Mouse (Mus musculus) limb, embryonic 11.5 days (tissue): ENCODE data around the gene Pnrc1. TPM values are rescaled to one million over a fixed set of nuclear protein-coding genes. Genes with fewer than 3 reads are reported as not detected.

Experiments used
- ATAC-seq: fragments of 200-750 bp; cut with Nextera tagmentation; 2 replicates; pipeline ENCODE4 v1.8.0; 2017; ENCODE audit warnings: low read depth; ENCODE audit not compliant: insufficient number of reproducible peaks, low FRiP score, low TSS enrichment
- DNase-seq: peaks from one replicate; pipeline ENCODE4 v3.0.0-alpha.2; 2015; ENCODE audit warnings: low spot score
- H3K27ac ChIP-seq: fragments of 300-500 bp; sonication (generic); replicated peaks from 2 replicates; pipeline ENCODE4 v1.5.1; 2014; ENCODE audit warnings: low read depth, mild to moderate bottlenecking, low read length
- H3K27me3 ChIP-seq: fragments of 300-500 bp; sonication (generic); 2 replicates; pipeline ENCODE4 v1.6.1; 2014; ENCODE audit warnings: mild to moderate bottlenecking, low read length, mixed read lengths; ENCODE audit not compliant: control insufficient read depth, insufficient read depth
- H3K36me3 ChIP-seq: fragments of 300-500 bp; sonication (generic); 2 replicates; pipeline ENCODE4 v1.6.1; 2014; ENCODE audit warnings: mild to moderate bottlenecking, low read length, moderate library complexity, mixed read lengths; ENCODE audit not compliant: control insufficient read depth, insufficient read depth
- H3K4me1 ChIP-seq: fragments of 300-500 bp; sonication (generic); 2 replicates; pipeline ENCODE4 v1.6.1; 2014; ENCODE audit warnings: low read length, mixed read lengths; ENCODE audit not compliant: control insufficient read depth, insufficient read depth
- H3K4me2 ChIP-seq: fragments of 300-500 bp; sonication (generic); 2 replicates; pipeline ENCODE4 v1.6.1; 2014; ENCODE audit warnings: low read depth, mild to moderate bottlenecking, moderate library complexity; ENCODE audit not compliant: severe bottlenecking
- H3K4me3 ChIP-seq: fragments of 300-500 bp; sonication (generic); 2 replicates; pipeline ENCODE4 v1.5.1; 2014; ENCODE audit warnings: low read depth, low read length
- H3K9ac ChIP-seq: fragments of 300-500 bp; sonication (generic); 2 replicates; pipeline ENCODE4 v1.6.1; 2014; ENCODE audit warnings: mild to moderate bottlenecking, low read length
- H3K9me3 ChIP-seq: fragments of 300-500 bp; sonication (generic); 2 replicates; pipeline ENCODE4 v1.6.1; 2016; ENCODE audit warnings: low read length; ENCODE audit not compliant: control insufficient read depth
- WGBS: fragments of 180-500 bp; shearing (Covaris S2); extraction: QIAGEN DNeasy Blood & Tissue Kit; methylation state at CpG from one replicate; pipeline ENCODE4 v1.1.7; 2014; 5-methylcytosine and 5-hydroxymethylcytosine counted together
- polyA plus RNA-seq: library from polyadenylated mRNA; unstranded; fragments of >200 nt; fragmentation: Nextera tagmentation; extraction: Ambion mirVana; gene quantifications from 2 replicates; pipeline ENCODE4 v1.2.1, GENCODE M21; 2014

Gene Pnrc1
- polyA plus RNA-seq, 1 experiment from 2014 or later = 109 TPM

DNA sequence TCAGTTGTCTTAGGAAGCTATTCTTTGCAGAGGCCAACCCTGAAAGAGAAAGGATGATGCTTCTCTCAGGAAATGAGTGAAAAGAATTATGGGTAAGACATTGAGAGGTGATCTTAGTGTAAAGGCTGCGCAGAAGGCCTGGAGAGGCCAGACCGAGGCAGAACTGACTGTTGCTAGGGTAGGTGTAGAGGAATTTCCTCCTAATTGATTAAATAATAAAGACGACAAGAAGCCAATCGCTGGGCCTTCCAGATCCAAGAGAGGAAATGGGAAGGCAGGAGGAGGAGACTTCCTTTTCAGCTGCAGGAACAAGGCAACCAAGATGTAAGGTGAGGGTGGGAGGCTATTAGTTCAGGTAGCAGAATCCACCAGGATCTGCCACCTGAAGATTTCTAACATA, 35.3 kb downstream of the Pnrc1 start:
- H3K9me3 ChIP-seq = no peaks in the 10 kb centered on the region
- H3K4me1 ChIP-seq = no peaks in the 10 kb centered on the region
- H3K36me3 ChIP-seq = no peaks in the 10 kb centered on the region
- no peak overlapping the region for H3K4me3 ChIP-seq
- no peak overlapping the region for H3K27ac ChIP-seq
- WGBS = 88% methylated on average over 4 of the region's 4 CpGs
- DNase-seq = no peak
- no peak for ATAC-seq
- no peak overlapping the region for H3K9ac ChIP-seq
- no peaks in the 10 kb centered on the region for H3K27me3 ChIP-seq
- H3K4me2 ChIP-seq = no peak overlapping the region

DNA sequence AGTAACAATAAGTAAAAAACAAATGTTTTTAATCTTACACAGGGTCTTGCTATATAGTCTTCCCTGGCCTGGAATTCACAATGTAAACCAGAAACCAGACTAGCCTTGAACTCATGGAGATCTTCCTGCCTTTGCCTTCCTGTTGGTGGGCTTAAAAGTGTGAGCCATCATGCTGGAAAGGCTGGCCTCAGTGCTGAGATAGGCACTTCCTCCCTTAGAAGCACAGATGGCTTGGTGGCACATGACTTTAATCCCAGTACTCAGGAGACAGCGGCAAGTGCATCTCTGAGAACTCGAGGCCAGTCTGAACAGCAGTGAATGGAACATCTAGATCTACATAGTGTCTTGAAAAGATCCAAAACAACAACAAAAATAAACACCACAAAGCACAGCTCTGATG, 39.1 kb downstream of the Pnrc1 start:
- DNase-seq = no peak
- no peak for ATAC-seq
- no peak overlapping the region for H3K9ac ChIP-seq
- H3K9me3 ChIP-seq = no peaks in the 10 kb centered on the region
- H3K4me2 ChIP-seq = no peak overlapping the region
- H3K4me1 ChIP-seq = no peaks in the 10 kb centered on the region; the same call in 1 of the 2 replicates
- H3K36me3 ChIP-seq = no peaks in the 10 kb centered on the region; the same call in 1 of the 2 replicates
- WGBS = 92% methylated on average over 2 of the region's 2 CpGs
- no peak overlapping the region for H3K4me3 ChIP-seq
- H3K27ac ChIP-seq = no peak overlapping the region
- H3K27me3 ChIP-seq = no peaks in the 10 kb centered on the region

DNA sequence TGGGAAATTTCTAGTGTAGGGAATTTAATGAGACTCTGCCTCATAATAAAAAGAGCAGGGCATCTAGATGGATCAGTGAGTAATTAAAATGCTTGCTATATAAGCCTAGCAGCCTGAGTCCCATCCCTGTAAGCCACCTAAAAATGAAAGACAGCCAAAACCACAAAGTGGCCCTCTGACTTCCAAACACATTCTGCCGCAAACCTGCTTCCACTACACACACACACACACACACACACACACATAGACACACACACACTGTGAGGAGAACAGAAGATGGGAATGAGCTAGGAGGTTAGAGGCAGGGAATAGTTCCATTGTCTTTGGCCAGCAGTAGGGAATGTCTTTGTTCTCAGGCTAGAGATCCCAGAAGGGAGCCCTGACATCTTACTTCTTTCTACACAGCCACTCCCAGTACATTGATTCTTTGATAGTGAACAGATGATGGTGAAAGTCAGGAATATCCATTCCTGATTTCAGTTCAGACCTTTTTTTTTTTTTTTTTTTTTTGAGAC, 40.2 kb downstream of the Pnrc1 start:
- no peak overlapping the region for H3K4me2 ChIP-seq
- no peak overlapping the region for H3K4me3 ChIP-seq
- no peak for DNase-seq
- 85% methylated on average over 1 of the region's 1 CpGs for WGBS
- H3K4me1 ChIP-seq = no peaks in the 10 kb centered on the region; the same call in 1 of the 2 replicates
- H3K27me3 ChIP-seq = no peaks in the 10 kb centered on the region
- no peaks in the 10 kb centered on the region; the same call in none of the 2 replicates for H3K36me3 ChIP-seq
- H3K27ac ChIP-seq = peak overlapping the region; percentile 99; the same call in 1 of the 2 replicates
- H3K9ac ChIP-seq = no peak overlapping the region
- H3K9me3 ChIP-seq = no peaks in the 10 kb centered on the region
- no peak for ATAC-seq

DNA sequence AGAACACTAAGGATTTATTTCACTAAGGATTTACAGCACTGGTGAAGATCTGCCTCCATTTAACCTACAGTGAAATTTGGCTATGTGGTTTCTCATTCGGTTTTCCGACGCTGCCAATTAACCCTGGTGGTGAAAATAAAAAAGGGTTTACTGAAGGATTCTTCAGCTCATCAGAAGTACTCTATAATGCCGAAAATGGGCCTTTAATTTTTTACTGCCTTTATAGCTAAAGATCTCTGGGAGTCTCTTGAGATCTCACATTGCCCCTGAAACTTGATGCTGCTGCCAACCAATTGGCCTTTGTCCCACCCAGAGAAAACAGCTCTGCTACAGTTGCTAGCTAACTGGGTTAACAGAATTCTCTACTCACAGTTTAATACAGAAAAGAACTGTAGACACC, 41.0 kb downstream of the Pnrc1 start:
- 3% methylated on average over 4 of the region's 4 CpGs for WGBS
- DNase-seq = peak; percentile 44
- H3K4me2 ChIP-seq = peak overlapping the region; percentile 53
- peak overlapping the region; percentile 99 for H3K27ac ChIP-seq
- no peaks in the 10 kb centered on the region for H3K9me3 ChIP-seq
- H3K36me3 ChIP-seq = peaks cover 3% of the 10 kb centered on the region
- H3K27me3 ChIP-seq = no peaks in the 10 kb centered on the region
- H3K4me3 ChIP-seq = peak overlapping the region; percentile 89
- no peak for ATAC-seq
- H3K4me1 ChIP-seq = no peaks in the 10 kb centered on the region; the same call in 1 of the 2 replicates
- peak overlapping the region; percentile 97 for H3K9ac ChIP-seq

DNA sequence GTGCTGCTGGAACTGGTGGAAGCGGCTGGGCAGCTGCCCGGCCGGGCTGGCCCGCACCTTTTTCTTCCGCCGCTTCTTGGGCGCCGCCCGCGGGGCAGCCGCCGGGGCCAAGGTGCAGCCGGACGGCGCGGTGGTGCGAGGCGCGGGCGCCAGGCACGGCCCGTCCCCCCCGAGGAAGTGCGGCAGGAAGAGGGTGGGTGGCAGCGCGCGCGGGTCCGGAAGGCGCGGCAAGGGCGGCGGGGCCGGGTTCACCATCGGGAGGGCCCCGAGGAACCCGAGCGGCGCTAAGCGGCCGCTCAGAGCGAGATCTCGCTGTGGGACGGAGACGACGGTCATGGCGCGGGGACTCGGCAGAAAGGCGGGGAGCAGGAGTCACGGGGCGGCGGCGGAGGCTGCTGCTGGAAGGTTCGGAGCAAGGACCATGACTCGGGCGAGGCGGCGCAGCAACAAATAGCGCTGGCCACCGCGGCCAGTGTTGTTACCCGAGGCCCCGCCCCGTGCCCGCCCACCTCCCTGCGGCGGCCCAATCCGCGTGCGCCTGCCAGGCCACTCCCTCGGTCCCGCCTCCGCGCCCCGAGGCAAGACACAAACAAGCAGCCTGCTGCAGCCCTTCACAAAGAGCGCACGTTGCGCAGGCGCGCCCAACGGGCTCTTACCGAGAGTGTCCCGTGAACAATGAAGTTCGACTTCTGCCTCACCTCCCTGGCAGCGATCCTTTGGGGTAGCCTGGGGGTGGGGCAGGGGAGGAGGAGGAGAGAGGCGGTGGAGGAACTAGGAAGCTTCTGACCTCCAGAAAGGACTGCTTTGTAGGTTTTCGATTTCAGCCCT, 41.7 kb downstream of the Pnrc1 start:
- 0% methylated on average over 68 of the region's 88 CpGs for WGBS
- peak overlapping the region; percentile 97 for H3K9ac ChIP-seq
- no peaks in the 10 kb centered on the region for H3K27me3 ChIP-seq
- peaks cover 4% of the 10 kb centered on the region for H3K36me3 ChIP-seq
- peak; percentile 99 for DNase-seq
- H3K4me2 ChIP-seq = peak overlapping the region; percentile 53
- H3K4me3 ChIP-seq = peak overlapping the region; percentile 89
- no peaks in the 10 kb centered on the region for H3K9me3 ChIP-seq
- H3K27ac ChIP-seq = peak overlapping the region; percentile 99
- peak; percentile 92 for ATAC-seq
- no peaks in the 10 kb centered on the region; the same call in 1 of the 2 replicates for H3K4me1 ChIP-seq

DNA sequence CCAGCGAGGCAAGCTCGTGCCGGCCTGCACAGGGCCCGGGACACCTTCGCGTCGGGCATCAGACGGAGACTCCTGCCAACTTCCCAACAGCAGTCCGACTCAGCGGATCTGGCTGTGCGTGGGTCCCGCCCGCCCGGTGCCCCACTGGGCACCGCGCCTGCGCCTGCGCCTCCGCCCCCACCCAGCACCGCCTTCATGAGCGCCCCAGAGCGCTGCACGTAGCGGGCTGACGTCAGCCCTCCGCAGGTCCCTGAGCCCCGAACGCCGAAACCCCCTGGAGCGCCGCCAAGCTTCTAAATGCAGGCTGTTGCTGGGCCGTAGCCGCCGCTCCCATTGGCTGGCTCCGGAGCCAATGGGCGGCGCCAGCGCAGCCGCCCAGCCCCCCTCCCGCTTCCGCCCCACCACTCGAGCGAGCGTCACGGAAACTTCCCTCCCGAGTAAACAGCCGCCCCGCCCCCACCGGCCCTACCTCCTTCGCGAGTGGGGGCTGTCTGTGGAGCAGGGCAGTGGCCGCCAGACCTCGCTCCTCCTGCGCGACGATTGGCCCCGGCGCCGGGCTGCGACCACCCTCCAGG, 42.4 kb downstream of the Pnrc1 start:
- Histone ChIP-seq H3K9ac (peak overlapping the region; percentile 97), H3K27me3 (no peaks in the 10 kb centered on the region), H3K4me3 (peak overlapping the region; percentile 89), H3K9me3 (no peaks in the 10 kb centered on the region), H3K36me3 (peaks cover 4% of the 10 kb centered on the region), H3K4me2 (peak overlapping the region; percentile 73), H3K4me1 (no peaks in the 10 kb centered on the region; the same call in 1 of the 2 replicates), H3K27ac (peak overlapping the region; percentile 99)
- DNase-seq (peak; percentile 97), ATAC-seq (peak; percentile 95)
- WGBS = under 1% methylated on average over 56 of the region's 60 CpGs

DNA sequence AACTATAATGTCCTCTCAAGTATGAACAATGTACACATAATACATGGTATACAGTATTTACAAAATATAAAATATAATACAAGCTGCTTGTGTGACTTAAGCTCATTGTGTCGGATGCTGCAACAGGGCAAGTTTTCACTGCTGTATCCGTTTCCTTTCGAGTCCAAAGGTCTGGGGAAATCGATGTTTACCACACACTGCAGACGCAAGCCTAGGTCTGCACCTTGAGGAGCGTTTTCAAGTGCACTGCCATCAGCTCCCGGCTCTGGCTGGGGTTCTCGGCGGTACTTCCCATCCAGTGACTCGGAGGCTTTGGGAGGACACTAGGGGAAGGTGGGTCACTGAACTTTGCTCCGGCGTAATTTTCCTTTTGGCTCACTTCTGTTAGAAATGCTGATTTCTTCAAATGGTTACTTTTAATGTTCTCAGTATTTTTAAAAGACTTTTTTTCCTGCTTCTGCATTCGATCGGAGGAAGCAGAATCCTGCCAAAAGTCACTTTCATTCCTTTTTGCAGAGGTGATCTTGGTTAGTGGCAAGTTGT, 44.0 kb downstream of the Pnrc1 start:
- no peaks in the 10 kb centered on the region for H3K9me3 ChIP-seq
- no peak overlapping the region for H3K27ac ChIP-seq
- H3K4me2 ChIP-seq = peak overlapping the region; percentile 73; the same call in 1 of the 2 replicates
- DNase-seq (no peak), ATAC-seq (no peak)
- no peaks in the 10 kb centered on the region; the same call in 1 of the 2 replicates for H3K4me1 ChIP-seq
- no peak overlapping the region for H3K9ac ChIP-seq
- peaks cover 4% of the 10 kb centered on the region for H3K36me3 ChIP-seq
- H3K4me3 ChIP-seq = no peak overlapping the region
- 92% methylated on average over 14 of the region's 14 CpGs for WGBS
- no peaks in the 10 kb centered on the region for H3K27me3 ChIP-seq

DNA sequence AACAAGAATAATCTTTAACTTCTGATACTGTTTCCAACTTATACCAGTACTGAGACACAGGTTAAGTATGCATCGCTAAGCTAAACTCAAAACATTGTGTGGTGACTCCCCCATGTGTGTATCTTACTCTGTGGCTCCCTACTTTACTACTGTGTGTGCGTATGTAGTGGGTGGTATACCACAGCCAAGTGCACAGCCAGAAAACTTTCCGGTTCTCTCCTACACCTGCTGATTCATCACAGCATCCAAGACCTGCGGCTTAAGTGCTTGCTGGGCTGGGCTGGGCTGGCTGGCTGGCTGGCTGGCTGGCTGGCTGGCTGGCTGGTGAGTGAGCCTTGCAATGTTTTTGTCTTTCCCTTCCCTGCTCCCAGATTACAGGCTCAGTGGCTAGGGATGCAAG, 46.0 kb downstream of the Pnrc1 start:
- Histone ChIP-seq H3K4me3 (no peak overlapping the region), H3K36me3 (peaks cover 4% of the 10 kb centered on the region), H3K27ac (no peak overlapping the region), H3K27me3 (no peaks in the 10 kb centered on the region), H3K9me3 (no peaks in the 10 kb centered on the region), H3K9ac (no peak overlapping the region), H3K4me2 (no peak overlapping the region), H3K4me1 (no peaks in the 10 kb centered on the region)
- ATAC-seq = no peak
- whole genome bisulfite sequencing = 86% methylated on average over 4 of the region's 4 CpGs
- no peak for DNase-seq
